Mouse (Mus musculus) spleen, adult 12 weeks (tissue): ENCODE measurements around the gene Olfr9.
"Not testable (repeated sequence)": the region's sequence is repeated elsewhere in the genome, so short reads cannot be mapped to it uniquely, and the experiment has no call there.

ENCODE experiments used
- DNase-seq: peaks from one replicate; pipeline ENCODE4 v3.0.0; 2022; ENCODE audit warnings: low spot score

Olfr9 gene

GRCm38 (mm10) chr10:129004032-129004920 is 15.0 kb downstream of the Olfr9 start:
- no peak for DNase-seq

- no peak for DNase-seq
Observed at GRCm38 (mm10) chr10:129010288-129010841, 21.1 kb downstream of the Olfr9 start, which contains the start of gene Olfr763. Gene Olfr763, plus strand, starts transcription at chr10:129010791.

- not testable (repeated sequence) for DNase-seq
Observed at GRCm38 (mm10) chr10:129011511-129011910, 22.3 kb downstream of the Olfr9 start.

GRCm38 (mm10) chr10:129014477-129014876 is 25.2 kb downstream of the Olfr9 start:
- no peak for DNase-seq

- DNase-seq = no peak
Observed at GRCm38 (mm10) chr10:129023319-129023718, 34.1 kb downstream of the Olfr9 start.

GRCm38 (mm10) chr10:129026018-129026662 is 36.9 kb downstream of the Olfr9 start:
- no peak for DNase-seq

- no peak for DNase-seq
Observed at GRCm38 (mm10) chr10:129028343-129028742, 39.1 kb downstream of the Olfr9 start.

- no peak for DNase-seq
Observed at GRCm38 (mm10) chr10:129039796-129040195, 50.6 kb downstream of the Olfr9 start, which contains the start of gene Olfr764-ps1. Gene Olfr764-ps1, minus strand, starts transcription at chr10:129039896.
